Mouse (Mus musculus): Measurements from ENCODE around the gene Gm21970.

Gene Gm21970

GRCm38 (mm10) chr16:91398944-91399343, 7.4 kb downstream of the Gm21970 start:
- CTCF ChIA-PET = interaction anchor here (0.6 to 0.7 kb wide), 3 partner anchors 45 to 60 kb away, joined by 3 to 12 read pairs (median 6); no protein-coding TSS in a partner anchor

DNA sequence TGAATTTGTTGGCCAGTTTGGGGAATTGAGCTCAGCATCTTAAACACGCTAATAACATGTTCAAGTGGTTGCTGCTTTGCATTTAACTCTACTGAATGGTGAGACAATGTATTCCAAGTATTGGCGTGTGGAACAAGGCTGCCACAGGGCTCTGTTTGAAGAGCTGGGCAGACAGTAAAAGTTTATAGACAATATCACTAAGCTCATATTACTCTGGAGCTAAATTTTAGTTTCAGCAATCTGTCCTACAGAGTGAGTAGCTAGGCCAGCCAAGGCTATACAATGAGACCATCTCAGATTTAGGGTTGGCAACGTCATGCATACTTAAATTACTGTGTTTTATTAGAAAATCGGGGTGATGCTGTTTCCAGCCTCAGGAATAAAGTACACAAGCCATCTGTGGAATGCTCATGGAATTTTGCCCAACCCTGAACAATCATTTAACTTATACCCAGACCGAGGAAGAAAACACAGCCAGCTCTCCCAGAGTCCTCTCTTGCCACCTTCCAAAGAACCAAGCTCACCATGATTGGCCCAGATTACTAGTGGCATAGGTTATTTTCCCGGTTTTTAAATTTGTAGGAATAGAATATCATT, 10.1 kb downstream of the Gm21970 start:
- CTCF ChIA-PET = interaction anchor here (1.2 kb wide), 1 partner anchor 330 kb away, joined by 9 read pairs; no protein-coding TSS in a partner anchor

- CTCF ChIA-PET = no interaction called here
These were observed 12.3 kb downstream of the Gm21970 start for GRCm38 (mm10) chr16:91403784-91404183.

DNA sequence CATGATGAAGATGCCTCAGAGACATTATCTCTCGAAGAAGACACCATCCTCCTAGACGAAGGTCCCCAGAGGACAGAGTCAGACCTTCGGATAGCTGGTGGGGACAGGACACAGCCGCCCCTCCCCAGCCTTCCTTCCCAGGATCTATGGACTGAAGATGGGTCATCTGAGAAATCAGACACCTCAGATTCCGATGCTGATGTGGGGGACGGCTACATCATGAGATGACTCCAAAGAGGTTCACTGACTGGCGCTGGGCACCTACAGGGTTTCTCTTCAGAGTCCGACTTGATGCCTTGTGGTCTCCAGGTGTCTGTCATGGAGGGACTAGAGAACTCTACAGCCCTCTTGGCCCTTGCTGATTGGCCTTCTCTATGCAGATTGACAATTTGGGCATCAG, 12.7 kb downstream of the Gm21970 start:
- CTCF ChIA-PET = no interaction called here

- CTCF ChIA-PET = interaction anchor here (0.7 to 1.1 kb wide), 4 partner anchors 11 to 303 kb away, joined by 3 to 27 read pairs (median 8); no protein-coding TSS in a partner anchor
These were observed 13.5 kb downstream of the Gm21970 start for GRCm38 (mm10) chr16:91404828-91405577.

DNA sequence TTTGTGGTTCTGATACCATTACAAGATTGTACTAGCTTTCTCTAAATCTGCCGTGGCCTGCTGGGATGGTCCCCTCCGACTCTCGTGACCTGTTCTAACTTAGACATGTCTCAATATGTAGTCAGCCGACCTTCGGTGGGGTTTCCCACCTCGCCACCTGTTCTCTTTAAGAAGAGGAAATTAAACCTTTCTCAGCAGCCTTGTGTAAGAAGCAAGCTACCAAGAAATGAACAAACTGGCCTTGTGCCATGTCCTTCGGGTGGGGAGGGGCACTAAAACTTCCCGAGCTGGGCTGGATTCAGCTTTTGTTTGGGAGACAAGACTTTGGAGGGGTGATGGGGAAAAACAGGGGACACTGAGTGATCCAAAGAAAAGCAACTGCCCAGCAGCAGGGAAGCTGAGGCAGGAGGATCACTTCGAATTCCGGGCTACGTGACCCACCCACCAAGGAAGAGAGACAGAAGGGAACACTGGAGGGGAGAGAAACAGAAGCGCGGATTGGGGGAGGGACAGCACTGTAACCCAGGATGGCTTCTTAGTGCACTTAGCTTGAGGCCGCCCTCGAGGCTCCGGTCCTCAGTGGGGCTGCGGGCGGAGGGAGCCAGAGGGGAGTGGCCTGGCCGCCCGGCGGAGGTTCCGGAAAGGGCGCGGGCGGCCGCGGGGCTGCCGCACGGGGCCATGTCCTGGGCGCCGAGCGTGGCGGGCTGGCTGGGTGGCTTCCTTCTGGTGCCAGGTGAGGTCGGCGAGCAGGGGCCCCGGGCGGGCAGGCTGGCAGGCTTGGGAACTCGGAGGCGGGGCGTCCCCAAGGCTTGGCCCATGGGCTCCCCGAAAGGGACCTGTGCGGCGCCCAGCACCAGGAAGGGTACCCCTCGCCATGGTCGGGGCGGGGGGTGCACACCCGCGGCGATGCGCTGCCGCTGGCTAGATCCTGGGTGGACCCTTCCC, 14.4 kb downstream of the Gm21970 start, which contains the start of gene Il10rb:
Gene Il10rb (plus strand): TSS at position 525 of the 945 bp plus-strand sequence.
- CTCF ChIA-PET = interaction anchor here (0.7 to 1.1 kb wide), 5 partner anchors 10 to 434 kb away, joined by 3 to 27 read pairs (median 4); no protein-coding TSS in a partner anchor

DNA sequence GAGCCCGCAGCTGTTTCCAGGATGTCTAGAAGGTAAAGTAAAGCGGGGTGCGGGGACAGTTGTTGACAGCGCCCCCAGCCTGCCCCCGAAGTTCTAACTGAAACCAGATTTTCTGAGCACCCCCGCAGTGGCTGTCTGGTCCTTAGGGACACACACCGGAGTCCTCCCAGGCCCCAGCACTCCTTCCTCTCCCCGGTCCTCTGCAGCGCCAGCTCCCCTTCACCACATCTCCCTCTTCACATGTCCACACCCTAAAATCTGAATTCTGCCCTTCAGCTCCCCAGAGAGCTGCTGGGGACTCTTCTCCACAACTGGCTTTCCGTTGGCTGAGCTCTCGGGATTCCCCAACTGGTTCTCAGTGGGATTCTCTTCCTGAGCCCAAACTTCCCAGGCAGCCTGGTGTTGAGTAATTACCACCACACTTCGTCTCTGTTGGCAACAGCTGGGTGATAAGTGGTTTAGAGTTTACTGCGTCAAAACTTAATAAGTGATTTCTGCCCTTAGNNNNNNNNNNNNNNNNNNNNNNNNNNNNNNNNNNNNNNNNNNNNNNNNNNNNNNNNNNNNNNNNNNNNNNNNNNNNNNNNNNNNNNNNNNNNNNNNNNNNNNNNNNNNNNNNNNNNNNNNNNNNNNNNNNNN, 15.2 kb downstream of the Gm21970 start:
- CTCF ChIA-PET = interaction anchor here (1.0 kb wide), 1 partner anchor 180 kb away, joined by 3 read pairs; no protein-coding TSS in a partner anchor

- CTCF ChIA-PET = interaction anchor here (0.6 kb wide), 1 partner anchor 106 kb away, joined by 5 read pairs; no protein-coding TSS in a partner anchor
These were observed 21.8 kb downstream of the Gm21970 start for GRCm38 (mm10) chr16:91413102-91413844.

DNA sequence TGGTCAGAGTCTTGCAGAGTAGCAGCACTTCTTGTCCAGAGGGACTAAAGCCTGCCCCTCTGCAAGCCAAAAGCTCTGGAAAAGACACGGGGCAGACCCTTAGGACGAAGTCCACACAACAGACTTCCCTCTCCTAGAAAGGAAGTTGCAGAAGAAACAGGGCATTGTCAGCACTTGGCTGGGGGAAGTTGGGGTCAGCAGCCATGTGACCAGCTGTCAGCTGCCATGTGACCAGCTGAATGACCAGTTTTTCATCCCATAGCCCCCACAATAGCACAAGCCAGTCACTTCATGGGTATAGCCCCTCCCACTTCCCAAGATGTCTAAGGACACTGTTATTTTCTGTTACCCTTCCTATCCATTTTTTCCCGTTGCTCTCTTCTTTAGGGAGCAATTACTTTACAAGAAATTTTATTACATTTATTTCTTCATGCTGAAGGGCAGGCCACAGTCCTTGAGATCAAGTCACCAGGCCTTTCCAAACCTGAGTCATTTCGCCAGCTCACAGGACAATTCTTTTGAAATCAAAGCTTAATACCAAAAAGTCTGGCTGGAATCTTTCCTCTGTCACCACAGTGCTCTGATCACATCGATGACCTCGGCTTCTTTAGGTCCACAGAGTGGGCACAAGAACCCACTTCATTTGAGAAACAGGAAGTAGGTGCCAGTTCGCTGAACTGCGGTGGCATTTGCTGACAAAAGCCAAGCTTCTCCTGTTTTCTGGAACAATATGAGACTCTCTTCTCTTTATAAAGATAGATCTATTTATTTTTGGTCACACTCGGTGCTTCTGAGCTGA, 24.1 kb downstream of the Gm21970 start:
- CTCF ChIA-PET = interaction anchor here (0.7 to 1.2 kb wide), 2 partner anchors 10 to 68 kb away, joined by 24 to 27 read pairs; partner anchors contain the start of gene Il10rb

DNA sequence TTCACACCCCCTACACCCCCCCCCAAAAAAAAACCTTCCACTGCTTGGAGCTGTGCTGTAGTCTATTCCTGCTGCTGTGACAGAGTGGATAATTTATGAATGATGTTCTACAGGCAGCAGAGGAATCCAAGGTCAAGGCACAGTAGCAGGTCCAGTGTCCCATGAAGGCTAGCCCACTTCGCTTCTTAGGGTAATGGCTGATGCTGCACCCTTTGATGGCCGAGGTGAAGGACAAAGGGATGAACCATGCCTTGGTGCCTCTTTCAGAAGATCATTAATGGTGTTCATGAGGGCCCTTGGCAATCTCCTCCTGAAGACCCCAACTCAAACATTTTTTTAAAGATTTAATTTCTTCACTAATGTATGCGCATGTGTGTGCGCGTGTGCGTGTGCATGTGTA, 24.8 kb downstream of the Gm21970 start:
- CTCF ChIA-PET = interaction anchor here (0.7 to 1.2 kb wide), 2 partner anchors 11 to 68 kb away, joined by 24 to 27 read pairs; partner anchors contain the start of gene Il10rb

- CTCF ChIA-PET = no interaction called here
These were observed 25.4 kb downstream of the Gm21970 start for GRCm38 (mm10) chr16:91416938-91417337.

GRCm38 (mm10) chr16:91418531-91418930, 27.0 kb downstream of the Gm21970 start:
- CTCF ChIA-PET = no interaction called here

GRCm38 (mm10) chr16:91425816-91426215, 34.3 kb downstream of the Gm21970 start:
- CTCF ChIA-PET = no interaction called here

GRCm38 (mm10) chr16:91426586-91426985, 35.1 kb downstream of the Gm21970 start:
- CTCF ChIA-PET = no interaction called here

GRCm38 (mm10) chr16:91427461-91427860, 35.9 kb downstream of the Gm21970 start:
- CTCF ChIA-PET = no interaction called here

- CTCF ChIA-PET = no interaction called here
These were observed 36.8 kb downstream of the Gm21970 start for GRCm38 (mm10) chr16:91428259-91428865.

DNA sequence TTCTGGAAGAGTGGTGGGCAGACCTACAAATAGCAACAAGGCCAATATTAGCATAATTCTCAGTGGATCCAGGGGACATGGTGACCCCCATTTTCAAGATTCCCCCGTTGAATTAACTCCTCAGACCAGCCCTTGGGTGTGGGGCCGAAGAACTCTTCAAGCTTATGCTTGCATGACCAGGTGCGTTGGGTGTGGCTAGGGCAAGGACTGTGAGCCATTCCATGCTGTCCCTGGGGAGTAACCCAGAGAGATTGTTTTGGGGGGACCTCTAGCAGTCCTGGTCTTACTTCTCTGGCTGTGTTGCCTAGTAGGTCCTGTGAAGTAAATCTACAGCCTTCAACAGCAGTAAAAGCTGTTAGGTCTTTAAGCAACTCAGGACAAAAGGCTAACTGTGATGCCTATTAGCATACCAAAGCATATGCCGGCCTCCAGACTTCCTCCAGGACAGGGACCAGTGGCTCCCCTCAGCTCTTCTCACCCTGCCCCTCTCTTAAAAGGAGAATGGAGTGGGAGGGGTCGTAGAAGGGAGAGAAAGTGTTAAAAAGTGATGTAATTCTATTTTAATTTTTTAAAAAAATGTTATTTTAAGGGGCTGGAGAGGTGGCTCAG, 41.3 kb downstream of the Gm21970 start:
- CTCF ChIA-PET = interaction anchor here (0.5 to 1.6 kb wide), 5 partner anchors 10 to 587 kb away, joined by 3 to 11 read pairs (median 3); no protein-coding TSS in a partner anchor

GRCm38 (mm10) chr16:91433329-91433933, 41.9 kb downstream of the Gm21970 start:
- CTCF ChIA-PET = interaction anchor here (0.6 kb wide), 1 partner anchor 586 kb away, joined by 3 read pairs; no protein-coding TSS in a partner anchor
